Mouse (Mus musculus) C2C12 (cell line): ENCODE results near the gene Jsrp1. TPM values are rescaled to one million over a fixed set of nuclear protein-coding genes. Genes with fewer than 3 reads are reported as not detected.

ENCODE experiments used
- H3K27me3 ChIP-seq: one replicate; pipeline ENCODE4 v1.6.1; 2011; ENCODE audit not compliant: control insufficient read depth, insufficient read depth, insufficient read length
- H3K36me3 ChIP-seq: one replicate; pipeline ENCODE4 v1.6.1; 2011; ENCODE audit not compliant: control insufficient read depth, insufficient read depth
- H3K4me3 ChIP-seq: one replicate; pipeline ENCODE4 v1.5.1; 2011; ENCODE audit warnings: mild to moderate bottlenecking, control low read depth; ENCODE audit not compliant: poor library complexity, insufficient read depth, severe bottlenecking
- H3K79me2 ChIP-seq: one replicate; pipeline ENCODE4 v1.6.1; 2011; ENCODE audit not compliant: control insufficient read depth, insufficient read depth
- H3K79me3 ChIP-seq: one replicate; pipeline ENCODE4 v1.6.1; 2011; ENCODE audit warnings: low read depth, control low read depth
- H3ac ChIP-seq: one replicate; pipeline ENCODE3; 2011; ENCODE audit warnings: low read depth; ENCODE audit not compliant: control insufficient read depth, insufficient read length
- CEBPB ChIP-seq: IDR thresholded peaks from one replicate; pipeline ENCODE4 v1.6.1; 2011; ENCODE audit warnings: low read depth, mild to moderate bottlenecking, control low read depth, moderate library complexity
- CTCF ChIP-seq: IDR thresholded peaks from one replicate; pipeline ENCODE4 v1.5.1; 2011; ENCODE audit not compliant: control insufficient read depth, insufficient read depth, insufficient read length
- FOSL1 ChIP-seq: IDR thresholded peaks from one replicate; pipeline ENCODE4 v1.8.0; 2011; ENCODE audit warnings: mild to moderate bottlenecking, low read length; ENCODE audit not compliant: poor library complexity, insufficient read depth, severe bottlenecking
- MAX ChIP-seq: IDR thresholded peaks from one replicate; pipeline ENCODE4 v1.6.1; 2011; ENCODE audit warnings: mild to moderate bottlenecking, control low read depth
- MYOD1 ChIP-seq: IDR thresholded peaks from one replicate; pipeline ENCODE4 v1.6.1; 2011; ENCODE audit warnings: low read depth; ENCODE audit not compliant: control insufficient read depth, insufficient read length
- MYOG ChIP-seq: IDR thresholded peaks from one replicate; pipeline ENCODE4 v1.6.1; 2011; ENCODE audit not compliant: control insufficient read depth, insufficient read length; ENCODE audit errors: extremely low read depth
- USF1 ChIP-seq: IDR thresholded peaks from one replicate; pipeline ENCODE4 v1.6.1; 2011; ENCODE audit warnings: low read depth, mild to moderate bottlenecking, control low read depth, moderate library complexity
- polyA plus RNA-seq: library from polyadenylated mRNA; unstranded; fragments of >200 nt; fragmentation: generic; extraction: Trizol; gene quantifications from one replicate; pipeline ENCODE4 v1.2.1, GENCODE M21; 2012; ENCODE audit warnings: missing spikeins

Jsrp1 gene
- polyA plus RNA-seq, 1 experiment: 29.2 TPM

GRCm38 (mm10) chr10:80802204-80802912, 10.9 kb downstream of the Jsrp1 start:
- Histone ChIP-seq H3K79me3 (peaks cover 39% of the 10 kb centered on the region), H3K79me2 (peaks cover 51% of the 10 kb centered on the region), H3K36me3 (peaks cover 68% of the 10 kb centered on the region), H3ac (no peak overlapping the region), H3K27me3 (no peaks in the 10 kb centered on the region), H3K4me3 (no peak overlapping the region)
- TF ChIP-seq MAX (no peak), CTCF (no peak), MYOD1 (no peak), FOSL1 (no peak), MYOG (no peak), USF1 (no peak), CEBPB (no peak)

- peaks cover 75% of the 10 kb centered on the region for H3K36me3 ChIP-seq
Observed at GRCm38 (mm10) chr10:80799070-80799566, 14.2 kb downstream of the Jsrp1 start.

GRCm38 (mm10) chr10:80798150-80799006, 14.9 kb downstream of the Jsrp1 start, which contains the start of the genes Sf3a2 and Plekhj1:
TSS of gene Sf3a2 (plus strand) at chr10:80798198.
TSS of gene Plekhj1 (minus strand) at chr10:80798626.
- Histone ChIP-seq H3K79me2 (peaks cover 74% of the 10 kb centered on the region), H3K79me3 (peaks cover 53% of the 10 kb centered on the region), H3K27me3 (no peaks in the 10 kb centered on the region), H3K36me3 (peaks cover 76% of the 10 kb centered on the region), H3ac (peak within 1 kb of the TSS; percentile 86), H3K4me3 (peak within 1 kb of the TSS; percentile 99)
- no peak for TF ChIP-seq USF1
- no peak for TF ChIP-seq MYOD1
- TF ChIP-seq CEBPB: no peak
- peak; percentile 88 for TF ChIP-seq MAX

More at GRCm38 (mm10) chr10:80799070-80799566, 14.2 kb downstream of the Jsrp1 start:
- peaks cover 74% of the 10 kb centered on the region for H3K79me2 ChIP-seq
- TF ChIP-seq MAX: no peak
- TF ChIP-seq MYOG: no peak
- TF ChIP-seq MYOD1: no peak
- TF ChIP-seq CEBPB: no peak
- TF ChIP-seq USF1: no peak
- no peak for TF ChIP-seq FOSL1
- TF ChIP-seq CTCF: no peak
- peaks cover 53% of the 10 kb centered on the region for H3K79me3 ChIP-seq
- H3K4me3 ChIP-seq: peak overlapping the region; percentile 99
- H3K27me3 ChIP-seq: no peaks in the 10 kb centered on the region
- peak overlapping the region; percentile 86 for H3ac ChIP-seq

GRCm38 (mm10) chr10:80797186-80798149, 15.8 kb downstream of the Jsrp1 start:
- Histone ChIP-seq H3K36me3 (peaks cover 76% of the 10 kb centered on the region), H3K79me3 (peaks cover 53% of the 10 kb centered on the region)

GRCm38 (mm10) chr10:80796307-80796848, 16.9 kb downstream of the Jsrp1 start:
- TF ChIP-seq FOSL1 (no peak), CTCF (no peak), MYOG (no peak), MAX (no peak), CEBPB (no peak), USF1 (no peak), MYOD1 (no peak)
- Histone ChIP-seq H3K27me3 (no peaks in the 10 kb centered on the region), H3ac (peak overlapping the region; percentile 86), H3K4me3 (peak overlapping the region; percentile 99), H3K79me3 (peaks cover 45% of the 10 kb centered on the region), H3K79me2 (peaks cover 64% of the 10 kb centered on the region), H3K36me3 (peaks cover 69% of the 10 kb centered on the region)

More at GRCm38 (mm10) chr10:80797186-80798149, 15.8 kb downstream of the Jsrp1 start:
- Histone ChIP-seq H3K4me3 (peak overlapping the region; percentile 99), H3K27me3 (no peaks in the 10 kb centered on the region), H3K79me2 (peaks cover 74% of the 10 kb centered on the region), H3ac (peak overlapping the region; percentile 86)
- TF ChIP-seq CEBPB: no peak
- no peak for TF ChIP-seq MYOG
- TF ChIP-seq MAX: no peak
